Mouse (Mus musculus): Measurements from ENCODE around the gene Gm17490. TPM values are rescaled to one million over a fixed set of nuclear protein-coding genes. Genes with fewer than 3 reads are reported as not detected.

Gene Gm17490
- polyA plus RNA-seq, 1 experiment from 2014 or later: not detected

DNA sequence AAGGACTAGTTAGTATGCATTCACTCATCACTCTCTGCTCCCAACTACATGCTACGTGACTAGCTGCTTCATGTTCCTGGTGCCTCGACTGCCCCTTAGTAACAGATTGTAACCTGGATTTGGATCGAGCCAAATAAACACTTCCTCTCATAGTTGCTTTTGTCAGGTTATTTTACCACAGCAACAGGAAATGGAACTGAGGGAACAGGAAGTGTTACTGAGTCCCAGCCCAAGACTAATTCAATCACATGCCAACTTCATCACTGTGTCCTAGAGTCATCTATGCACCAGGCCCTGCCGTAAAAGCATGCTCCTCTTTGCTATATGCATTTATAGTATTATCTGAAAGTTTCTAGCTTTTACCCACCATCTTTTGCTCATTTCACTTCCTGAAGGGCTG, 38.1 kb downstream of the Gm17490 start:
- H3K4me1 ChIP-seq (replicated peaks; ENCODE audit: insufficient read depth, low read length): no peaks in the 10 kb centered on the region
- WGBS: 81% methylated on average over 4 of the region's 4 CpGs
- H3K9me3 ChIP-seq (replicated peaks; ENCODE audit: low read length): no peaks in the 10 kb centered on the region
- H3K36me3 ChIP-seq (ENCODE audit: insufficient read depth, low read length): peaks cover 72% of the 10 kb centered on the region
- ATAC-seq (replicated peaks; ENCODE audit: low FRiP score, low read depth): no peak
- H3K27ac ChIP-seq: no peak overlapping the region
- no peak for DNase-seq (ENCODE audit: low spot score)
- no peaks in the 10 kb centered on the region for H3K27me3 ChIP-seq (ENCODE audit: insufficient read depth, low read length)
- no peak overlapping the region for H3K4me2 ChIP-seq (ENCODE audit: low read length)
- no peak overlapping the region for H3K9ac ChIP-seq (ENCODE audit: low read depth, low read length)
- no peak overlapping the region for H3K4me3 ChIP-seq (replicated peaks; ENCODE audit: low read depth, low read length)
- TF ChIP-seq CTCF (IDR thresholded peaks at IDR 0.05; ENCODE audit: low read depth): no peak

- no peaks in the 10 kb centered on the region for H3K9me3 ChIP-seq (replicated peaks; ENCODE audit: low read length)
- 94% methylated on average over 4 of the region's 4 CpGs for WGBS
- DNase-seq (ENCODE audit: low spot score) (no peak), ATAC-seq (replicated peaks; ENCODE audit: low FRiP score, low read depth) (no peak)
- no peak for TF ChIP-seq CTCF (IDR thresholded peaks at IDR 0.05; ENCODE audit: low read depth)
- H3K4me3 ChIP-seq (replicated peaks; ENCODE audit: low read depth, low read length): no peak overlapping the region
- H3K4me2 ChIP-seq (ENCODE audit: low read length): no peak overlapping the region
- no peak overlapping the region for H3K9ac ChIP-seq (ENCODE audit: low read depth, low read length)
- no peaks in the 10 kb centered on the region for H3K4me1 ChIP-seq (replicated peaks; ENCODE audit: insufficient read depth, low read length)
- peaks cover under 1% of the 10 kb centered on the region; the same call in 1 of the 2 replicates for H3K36me3 ChIP-seq (ENCODE audit: insufficient read depth, low read length)
- H3K27ac ChIP-seq: no peak overlapping the region
- H3K27me3 ChIP-seq (ENCODE audit: insufficient read depth, low read length): no peaks in the 10 kb centered on the region
These were observed 46.7 kb downstream of the Gm17490 start for GRCm38 (mm10) chr2:11579399-11579798.

- DNase-seq (ENCODE audit: low spot score): no peak
- H3K27ac ChIP-seq: no peak overlapping the region
- no peak for TF ChIP-seq CTCF (IDR thresholded peaks at IDR 0.05; ENCODE audit: low read depth)
- 81% methylated on average over 6 of the region's 6 CpGs for WGBS
- no peaks in the 10 kb centered on the region for H3K4me1 ChIP-seq (replicated peaks; ENCODE audit: insufficient read depth, low read length)
- no peaks in the 10 kb centered on the region for H3K27me3 ChIP-seq (ENCODE audit: insufficient read depth, low read length)
- H3K36me3 ChIP-seq (ENCODE audit: insufficient read depth, low read length): no peaks in the 10 kb centered on the region
- H3K4me2 ChIP-seq (ENCODE audit: low read length): no peak overlapping the region
- H3K4me3 ChIP-seq (replicated peaks; ENCODE audit: low read depth, low read length): no peak overlapping the region
- no peaks in the 10 kb centered on the region for H3K9me3 ChIP-seq (replicated peaks; ENCODE audit: low read length)
- ATAC-seq (replicated peaks; ENCODE audit: low FRiP score, low read depth): no peak
- H3K9ac ChIP-seq (ENCODE audit: low read depth, low read length): no peak overlapping the region
These were observed 47.9 kb downstream of the Gm17490 start for GRCm38 (mm10) chr2:11578187-11578586.

Other genes with a start within 250 kb of the Gm17490 start
- gene Pfkfb3, start 72.2 kb downstream of the Gm17490 start, polyA plus RNA-seq (2015; fragmentation: Nextera tagmentation; extraction: Ambion mirVana): 9.4 and 10.9 TPM in 2 replicates
- gene Rbm17, start 22.1 kb downstream of the Gm17490 start, polyA plus RNA-seq (2015; fragmentation: Nextera tagmentation; extraction: Ambion mirVana): 110 and 116 TPM in 2 replicates
- not detected in 2 replicates for gene Il2ra, start 16.5 kb upstream of the Gm17490 start, polyA plus RNA-seq (2015; fragmentation: Nextera tagmentation; extraction: Ambion mirVana)
- 4.1 and 4.3 TPM in 2 replicates for gene Il15ra, start 79.0 kb upstream of the Gm17490 start, polyA plus RNA-seq (2015; fragmentation: Nextera tagmentation; extraction: Ambion mirVana)
- gene Fbh1, start 151.3 kb upstream of the Gm17490 start, polyA plus RNA-seq (2015; fragmentation: Nextera tagmentation; extraction: Ambion mirVana): 103 and 117 TPM in 2 replicates
- gene Ankrd16, start 151.6 kb upstream of the Gm17490 start, polyA plus RNA-seq (2015; fragmentation: Nextera tagmentation; extraction: Ambion mirVana): 31.0 and 34.5 TPM in 2 replicates